Mouse (Mus musculus) olfactory bulb, adult 2 months (tissue): ENCODE measurements around the gene Arhgap24.

Experiments
- CTCF ChIP-seq: fragments of 200-500 bp; IDR thresholded peaks from 2 replicates; pipeline ENCODE4 v1.5.1; 2012; ENCODE audit warnings: low read depth, mild to moderate bottlenecking, low read length, moderate library complexity; ENCODE audit not compliant: insufficient read depth
- POLR2A ChIP-seq: fragments of 200-500 bp; IDR thresholded peaks from 2 replicates; pipeline ENCODE4 v1.6.1; 2012; ENCODE audit warnings: mild to moderate bottlenecking, low read depth, low read length, moderate library complexity; ENCODE audit not compliant: insufficient read depth

DNA sequence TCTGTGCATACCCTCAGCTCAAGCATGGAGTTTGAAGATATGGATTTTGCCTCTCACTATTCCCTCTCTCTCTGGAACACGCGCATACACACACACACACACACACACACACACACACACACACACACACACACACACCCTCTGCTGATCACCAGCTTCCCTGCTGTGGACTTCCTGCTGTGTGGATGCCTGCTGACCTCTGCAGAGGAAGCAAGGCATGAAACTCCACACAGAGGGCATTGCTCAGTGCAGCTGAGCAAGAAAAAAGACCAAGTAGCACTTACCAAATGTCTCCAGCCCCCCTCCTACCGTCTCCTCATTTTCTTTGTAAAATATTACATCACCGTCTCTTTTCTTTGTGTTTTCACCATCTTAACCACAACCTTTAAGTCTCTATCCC lies 310.1 kb downstream of the Arhgap24 start:
- TF ChIP-seq POLR2A (no peak), CTCF (no peak)
